In genomic region chr3:15073847-15074246, GRCm38 (mm10) we compare ENCODE assay signal across 21 mouse cellular contexts.
DNase-seq lines count a peak whose midpoint lies in the region; ATAC-seq and TF ChIP-seq lines count a peak whose summit lies in the region.
"Had no signal": no experiment of that assay in that cellular context is flagged by ENCODE, and none has a peak within 500 bp of the region (broad histone marks: within the 10 kb centered on the region; RNA-seq: fewer than 3 reads in every experiment).

No protein-coding gene starts in this region.

- H3K4me2 ChIP-seq in limb, embryonic 12.5 days: no peak overlapping the region
- H3K4me2 ChIP-seq in limb, embryonic 13.5 days (replicated peaks): no peak overlapping the region
- H3K4me2 ChIP-seq in limb, embryonic 14.5 days (replicated peaks; ENCODE audit: low read depth, low read length, severe bottlenecking): no peak overlapping the region
- no peak overlapping the region for H3K4me2 ChIP-seq in forebrain, embryonic 11.5 days (ENCODE audit: low read depth, low read length, severe bottlenecking)

- no peaks in the 10 kb centered on the region for H3K9me3 ChIP-seq in limb, embryonic 12.5 days
- no peaks in the 10 kb centered on the region for H3K9me3 ChIP-seq in limb, embryonic 10.5 days (replicated peaks)
- H3K9me3 ChIP-seq in limb, embryonic 13.5 days: no peaks in the 10 kb centered on the region
- no peaks in the 10 kb centered on the region for H3K9me3 ChIP-seq in limb, embryonic 14.5 days (ENCODE audit: control insufficient read depth, low read length)
- no peaks in the 10 kb centered on the region for H3K9me3 ChIP-seq in forebrain, embryonic 11.5 days (ENCODE audit: control insufficient read depth, low read length)
- H3K9me3 ChIP-seq: G1E had no signal

- no peak overlapping the region for H3K9ac ChIP-seq in limb, embryonic 12.5 days (replicated peaks)
- H3K9ac ChIP-seq in limb, embryonic 13.5 days: no peak overlapping the region
- H3K9ac ChIP-seq in limb, embryonic 14.5 days (ENCODE audit: low read depth, low read length, severe bottlenecking): no peak overlapping the region
- H3K9ac ChIP-seq in forebrain, embryonic 11.5 days (ENCODE audit: low read length): no peak overlapping the region

- no peak for DNase-seq in limb, embryonic 10.5 days (ENCODE audit: low spot score)
- peak; percentile 64 for DNase-seq in large intestine, adult 2 months (ENCODE audit: low read depth, low spot score)
- peak; percentile 12 for DNase-seq in limb, embryonic 14.5 days (ENCODE audit: low spot score)
- DNase-seq in spleen, postnatal 10 days (ENCODE audit: low spot score in 2 of 2): no peak
- no peak for DNase-seq in B cell, adult 2 months
- DNase-seq in forebrain, embryonic 11.5 days (ENCODE audit: low spot score): no peak
- DNase-seq: adrenal gland, adult 2 months; adrenal gland, adult 8-10 months; adrenal gland, postnatal 10 days; adrenal gland, postnatal 14 days; adrenal gland, postnatal 25 days; adrenal gland, postnatal 36 days; cerebellum, adult 11 months; cerebellum, adult 11-12 months; cerebellum, adult 18-20 months had no signal

- WGBS in limb, embryonic 12.5 days: 51% methylated on average over 1 of the region's 1 CpGs
- 78% methylated on average over 1 of the region's 1 CpGs for WGBS in limb, embryonic 10.5 days
- WGBS in large intestine, adult 2 months: 11% methylated on average over 1 of the region's 1 CpGs
- WGBS in limb, embryonic 13.5 days: 41% methylated on average over 1 of the region's 1 CpGs
- WGBS in limb, embryonic 14.5 days: 36% methylated on average over 1 of the region's 1 CpGs
- WGBS in forebrain, embryonic 11.5 days: 63% methylated on average over 1 of the region's 1 CpGs

- ATAC-seq in limb, embryonic 12.5 days (ENCODE audit: insufficient number of reproducible peaks, insufficient read depth, low FRiP score, low TSS enrichment, low read depth): 0 out of 2 replicates have a peak, but pooled peaks have one; percentile 47
- peak; percentile 77; the same call in 1 of the 2 replicates for ATAC-seq in limb, embryonic 13.5 days (ENCODE audit: low FRiP score, low read depth)
- ATAC-seq in limb, embryonic 14.5 days (ENCODE audit: low FRiP score, low read depth): peak; percentile 44; the same call in 1 of the 2 replicates
- no peak for ATAC-seq in forebrain, embryonic 11.5 days (replicated peaks; ENCODE audit: low FRiP score)
- ATAC-seq: activated CD4-positive, CD25-positive, alpha-beta regulatory T cell, adult 4 months; Patski had no signal

- no peak for TF ChIP-seq POLR2A in limb, embryonic 14.5 days (IDR thresholded peaks at IDR 0.05; ENCODE audit: borderline replicate concordance, extremely low read depth, insufficient read depth, insufficient read length)

- H3K27me3 ChIP-seq in limb, embryonic 12.5 days: no peaks in the 10 kb centered on the region
- H3K27me3 ChIP-seq in limb, embryonic 10.5 days (ENCODE audit: low read depth, poor library complexity, severe bottlenecking): no peaks in the 10 kb centered on the region
- H3K27me3 ChIP-seq in limb, embryonic 13.5 days: peaks cover 11% of the 10 kb centered on the region
- H3K27me3 ChIP-seq in limb, embryonic 14.5 days (ENCODE audit: control insufficient read depth, insufficient read depth, low read length): 0 out of 2 replicates have a peak, but pooled peaks cover 4% of the 10 kb centered on the region
- no peaks in the 10 kb centered on the region for H3K27me3 ChIP-seq in forebrain, embryonic 11.5 days (ENCODE audit: control insufficient read depth, insufficient read depth, low read length)
- H3K27me3 ChIP-seq: CH12.LX, Patski had no signal

- no peak overlapping the region for H3K27ac ChIP-seq in limb, embryonic 12.5 days
- no peak overlapping the region for H3K27ac ChIP-seq in limb, embryonic 10.5 days
- H3K27ac ChIP-seq in limb, embryonic 13.5 days: no peak overlapping the region
- H3K27ac ChIP-seq in limb, embryonic 14.5 days (replicated peaks; ENCODE audit: low read depth, low read length): no peak overlapping the region
- no peak overlapping the region for H3K27ac ChIP-seq in forebrain, embryonic 11.5 days (ENCODE audit: low read depth, low read length)

- H3K4me3 ChIP-seq in limb, embryonic 12.5 days (replicated peaks): no peak overlapping the region
- H3K4me3 ChIP-seq in limb, embryonic 10.5 days: no peak overlapping the region
- no peak overlapping the region for H3K4me3 ChIP-seq in limb, embryonic 13.5 days
- H3K4me3 ChIP-seq in limb, embryonic 14.5 days (replicated peaks; ENCODE audit: low read length): no peak overlapping the region
- H3K4me3 ChIP-seq in forebrain, embryonic 11.5 days (ENCODE audit: low read depth, low read length): no peak overlapping the region

- H3K4me1 ChIP-seq in limb, embryonic 12.5 days (replicated peaks): no peaks in the 10 kb centered on the region
- no peaks in the 10 kb centered on the region for H3K4me1 ChIP-seq in limb, embryonic 10.5 days
- H3K4me1 ChIP-seq in limb, embryonic 13.5 days: no peaks in the 10 kb centered on the region
- H3K4me1 ChIP-seq in limb, embryonic 14.5 days (ENCODE audit: control insufficient read depth, insufficient read depth, low read length): no peaks in the 10 kb centered on the region
- H3K4me1 ChIP-seq in forebrain, embryonic 11.5 days (replicated peaks; ENCODE audit: control insufficient read depth, insufficient read depth, low read length): no peaks in the 10 kb centered on the region

- H3K36me3 ChIP-seq in limb, embryonic 12.5 days: no peaks in the 10 kb centered on the region
- H3K36me3 ChIP-seq in limb, embryonic 10.5 days: no peaks in the 10 kb centered on the region
- no peaks in the 10 kb centered on the region for H3K36me3 ChIP-seq in limb, embryonic 13.5 days
- no peaks in the 10 kb centered on the region for H3K36me3 ChIP-seq in limb, embryonic 14.5 days (ENCODE audit: control insufficient read depth, insufficient read depth, low read length)
- H3K36me3 ChIP-seq in forebrain, embryonic 11.5 days (ENCODE audit: control insufficient read depth, insufficient read depth, low read length): no peaks in the 10 kb centered on the region
- H3K36me3 ChIP-seq: G1E had no signal

Comparison
In these comparisons a context has a peak if more than half of its experiments do, and no peak if none do; other contexts are left out.
1. DNase-seq: peak in large intestine, adult 2 months (single experiment) and limb, embryonic 14.5 days (single experiment); none in limb, embryonic 10.5 days (single experiment), spleen, postnatal 10 days (0 of 2), B cell, adult 2 months (0 of 2) and forebrain, embryonic 11.5 days (single experiment).